Mouse (Mus musculus) liver, embryonic 14.5 days (tissue): ENCODE measurements around the gene Fbxl16. TPM values are rescaled to one million over a fixed set of nuclear protein-coding genes. Genes with fewer than 3 reads are reported as not detected.

Source experiments
- ATAC-seq: fragments of 200-750 bp; cut with Nextera tagmentation; 2 replicates; pipeline ENCODE4 v1.8.0; 2017; ENCODE audit warnings: moderate number of reproducible peaks, mild to moderate bottlenecking, moderate library complexity; ENCODE audit not compliant: insufficient read depth
- DNase-seq, 3 experiments: peaks; one replicate each; pipeline ENCODE4 v3.0.0-alpha.2; 2012 to 2013; ENCODE audit warnings: low read depth in 3 of 3, low spot score in 3 of 3
- H3K27ac ChIP-seq: fragments of 300-500 bp; sonication (generic); 2 replicates; pipeline ENCODE4 v1.5.1; 2014; ENCODE audit warnings: moderate library complexity, mild to moderate bottlenecking, control low read depth, inconsistent platforms
- H3K27me3 ChIP-seq: fragments of 300-500 bp; sonication (generic); 2 replicates; pipeline ENCODE4 v1.6.1; 2014; ENCODE audit warnings: mild to moderate bottlenecking, low read length, moderate library complexity; ENCODE audit not compliant: control insufficient read depth, insufficient read depth
- H3K36me3 ChIP-seq: fragments of 300-500 bp; sonication (generic); replicated peaks from 2 replicates; pipeline ENCODE4 v1.6.1; 2014; ENCODE audit warnings: low read depth; ENCODE audit not compliant: control insufficient read depth, insufficient read depth
- H3K4me1 ChIP-seq, 2 experiments: fragments of 200-500 bp in 1 of 2; fragments of 300-500 bp in 1 of 2; sonication (generic) in 1 of 2; replicated peaks; 2 replicates each; pipeline ENCODE4 v1.6.1; 2012 to 2014; ENCODE audit warnings: antibody characterized with exemption in 1 of 2, inconsistent platforms in 1 of 2, low read length in 1 of 2; ENCODE audit not compliant: control insufficient read depth in 2 of 2, insufficient read depth in 2 of 2
- H3K4me2 ChIP-seq: fragments of 300-500 bp; sonication (generic); 2 replicates; pipeline ENCODE4 v1.6.1; 2014; ENCODE audit warnings: low read depth, mild to moderate bottlenecking, control low read depth, moderate library complexity
- H3K4me3 ChIP-seq, 2 experiments: fragments of 200-500 bp in 1 of 2; fragments of 300-500 bp in 1 of 2; sonication (generic) in 1 of 2; 2 replicates each; pipeline ENCODE4 v1.5.1; 2012 to 2014; ENCODE audit warnings: low read depth in 2 of 2, low read length in 2 of 2, mild to moderate bottlenecking in 2 of 2, control low read depth in 1 of 2, inconsistent platforms in 1 of 2, moderate library complexity in 1 of 2; ENCODE audit not compliant: insufficient read depth in 1 of 2
- H3K9ac ChIP-seq: fragments of 300-500 bp; sonication (generic); replicated peaks from 2 replicates; pipeline ENCODE4 v1.6.1; 2014; ENCODE audit warnings: mild to moderate bottlenecking, control low read depth, moderate library complexity
- H3K9me3 ChIP-seq: fragments of 300-500 bp; sonication (generic); 2 replicates; pipeline ENCODE4 v1.6.1; 2016; ENCODE audit warnings: low read length, mixed read lengths; ENCODE audit not compliant: control insufficient read depth
- CTCF ChIP-seq: IDR thresholded peaks from 2 replicates; pipeline ENCODE4 v1.5.1; 2016; ENCODE audit warnings: antibody characterized with exemption, low read depth, control low read depth
- EP300 ChIP-seq: IDR thresholded peaks from 2 replicates; pipeline ENCODE4 v1.6.1; 2016; ENCODE audit warnings: antibody characterized with exemption, low read depth
- WGBS: fragments of 180-500 bp; shearing (Covaris S2); extraction: QIAGEN DNeasy Blood & Tissue Kit; methylation state at CpG from one replicate; pipeline ENCODE4 v1.1.7; 2014; ENCODE audit not compliant: insufficient replicate concordance; 5-methylcytosine and 5-hydroxymethylcytosine counted together
- polyA plus RNA-seq, 2 experiments: library from polyadenylated mRNA; depleted of rRNA in 1 of 2; stranded (reverse) in 1 of 2; unstranded in 1 of 2; fragments of >200 nt; fragmentation: Nextera tagmentation in 1 of 2; extraction: Ambion mirVana in 1 of 2; gene quantifications; 2 replicates each; pipeline versions ENCODE4 v1.2.1 to v1.2.3; 2012 to 2014

Fbxl16 gene
- polyA plus RNA-seq, 2 experiments: 0.04 TPM; not detected in 1

- TF ChIP-seq CTCF: no peak
- TF ChIP-seq EP300: no peak
- H3K4me1 ChIP-seq: peaks cover 18 to 22% of the 10 kb centered on the region in 2 experiments
- H3K4me2 ChIP-seq: peak overlapping the region; percentile 70
- H3K9ac ChIP-seq: no peak overlapping the region
- no peaks in the 10 kb centered on the region for H3K9me3 ChIP-seq
- H3K27ac ChIP-seq: no peak overlapping the region
- H3K36me3 ChIP-seq: peaks cover 14% of the 10 kb centered on the region
- no peaks in the 10 kb centered on the region for H3K27me3 ChIP-seq
- no peak for ATAC-seq
- peak overlapping the region; percentile 64 to 72; a peak in 2 of 4 replicates for H3K4me3 ChIP-seq
- DNase-seq: no peak
- WGBS: 80% methylated on average over 8 of the region's 8 CpGs
These were observed 19.3 kb downstream of the Fbxl16 start for GRCm38 (mm10) chr17:25828223-25828594.

DNA sequence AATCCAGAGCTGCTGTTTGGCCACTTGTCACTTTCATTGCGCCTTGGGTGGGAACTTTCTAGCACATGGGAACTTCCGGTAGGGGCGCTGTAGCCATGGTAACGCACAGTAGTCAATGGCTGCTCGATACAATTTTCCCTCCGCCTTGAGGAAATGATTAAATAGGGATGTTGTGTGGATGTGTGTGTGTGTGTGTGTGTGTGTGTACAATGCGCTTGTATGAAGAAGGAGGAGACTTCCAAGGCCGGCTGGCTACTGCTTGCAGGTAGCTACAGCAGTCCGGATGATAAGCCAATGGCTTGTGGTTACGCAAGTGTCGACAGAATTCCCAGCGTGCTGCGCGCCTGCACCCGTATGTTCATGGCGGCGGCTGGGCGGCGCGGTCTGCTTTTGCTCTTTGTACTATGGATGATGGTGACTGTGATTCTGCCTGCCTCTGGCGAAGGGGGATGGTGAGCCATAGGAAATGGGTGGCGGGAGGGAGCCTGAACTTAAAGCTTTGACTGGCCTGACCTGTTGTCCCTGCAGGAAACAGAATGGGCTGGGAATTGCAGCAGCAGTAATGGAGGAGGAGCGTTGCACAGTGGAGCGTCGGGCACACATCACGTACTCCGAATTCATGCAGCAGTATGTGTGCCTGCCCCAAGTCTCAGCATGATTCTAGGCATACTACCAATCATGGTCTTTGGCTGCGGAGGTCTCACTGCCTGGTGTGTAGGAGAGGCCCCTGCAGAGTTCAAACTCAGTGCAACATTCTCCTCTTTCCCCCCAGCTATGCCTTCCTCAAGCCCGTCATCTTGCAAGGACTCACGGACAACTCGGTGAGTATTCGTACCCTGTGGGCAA lies 20.1 kb downstream of the Fbxl16 start, which contains the start of gene Jmjd8:
Jmjd8 (plus strand) TSS at position 156 of the 846 bp plus-strand sequence.
- no peaks in the 10 kb centered on the region for H3K9me3 ChIP-seq
- H3K27me3 ChIP-seq: no peaks in the 10 kb centered on the region
- DNase-seq: peak; percentile 59 to 69 (median 64)
- peak within 1 kb of the TSS; percentile 64 to 72 for H3K4me3 ChIP-seq
- 1% methylated on average over 32 of the region's 32 CpGs for WGBS
- H3K4me1 ChIP-seq: peaks cover 18 to 23% of the 10 kb centered on the region in 2 experiments
- 0 out of 2 replicates have a peak, but pooled peaks have one; percentile 11 for ATAC-seq
- H3K36me3 ChIP-seq: peaks cover 14% of the 10 kb centered on the region
- peak within 1 kb of the TSS; percentile 70 for H3K4me2 ChIP-seq
- TF ChIP-seq CTCF (peak; percentile 67), EP300 (no peak)
- H3K9ac ChIP-seq: peak within 1 kb of the TSS; percentile 67
- H3K27ac ChIP-seq: peak within 1 kb of the TSS; percentile 38

GRCm38 (mm10) chr17:25829558-25830017 lies 20.7 kb downstream of the Fbxl16 start:
- Histone ChIP-seq H3K4me3 (peak overlapping the region; percentile 64 to 72), H3K4me1 (peaks cover 12 to 17% of the 10 kb centered on the region in 2 experiments), H3K27ac (peak overlapping the region; percentile 38; the same call in 1 of the 2 replicates), H3K27me3 (no peaks in the 10 kb centered on the region), H3K4me2 (peak overlapping the region; percentile 70), H3K36me3 (peaks cover 14% of the 10 kb centered on the region), H3K9ac (peak overlapping the region; percentile 67), H3K9me3 (no peaks in the 10 kb centered on the region)
- ATAC-seq: no peak
- no peak for DNase-seq
- no peak for TF ChIP-seq EP300
- TF ChIP-seq CTCF: no peak
- WGBS: 33% methylated on average over 8 of the region's 8 CpGs

GRCm38 (mm10) chr17:25830200-25830753 lies 21.4 kb downstream of the Fbxl16 start:
- H3K36me3 ChIP-seq: peaks cover 14% of the 10 kb centered on the region
- no peaks in the 10 kb centered on the region for H3K27me3 ChIP-seq
- peaks cover 8 to 16% of the 10 kb centered on the region in 2 experiments for H3K4me1 ChIP-seq
- peak overlapping the region; percentile 70 for H3K4me2 ChIP-seq
- TF ChIP-seq CTCF (no peak), EP300 (no peak)
- WGBS: 66% methylated on average over 4 of the region's 4 CpGs
- H3K4me3 ChIP-seq: no peak overlapping the region; a peak in 1 of 4 replicates
- no peak for ATAC-seq
- H3K9ac ChIP-seq: no peak overlapping the region
- H3K9me3 ChIP-seq: no peaks in the 10 kb centered on the region
- no peak for DNase-seq
- H3K27ac ChIP-seq: no peak overlapping the region
